Mouse (Mus musculus): ENCODE results near the gene Cyp2ab1. TPM values are rescaled to one million over a fixed set of nuclear protein-coding genes. Genes with fewer than 3 reads are reported as not detected.

The Cyp2ab1 gene
- total and polyA plus RNA-seq, 3 experiments, result 0.68 to 1.0 (median 0.90) TPM

- Histone ChIP-seq H3K79me2 (replicated peaks; ENCODE audit: control insufficient read depth, insufficient read depth, low read length) (no peaks in the 10 kb centered on the region), H3K36me3 (ENCODE audit: control insufficient read depth, insufficient read depth, low read length) (no peaks in the 10 kb centered on the region), H3K27me3 (ENCODE audit: control insufficient read depth, insufficient read depth, low read length) (no peaks in the 10 kb centered on the region), H3K27ac (no peak overlapping the region), H3K4me1 (ENCODE audit: control insufficient read depth, insufficient read depth, low read length) (peaks cover 7% of the 10 kb centered on the region), H3K4me3 (no peak overlapping the region), H3K9ac (ENCODE audit: low read depth, low read length) (no peak overlapping the region)
- 62% methylated on average over 5 of the region's 5 CpGs for WGBS
- TF ChIP-seq CTCF (IDR thresholded peaks at IDR 0.05), result no peak
- no peak for TF ChIP-seq EP300 (IDR thresholded peaks at IDR 0.05; ENCODE audit: insufficient read depth, low read depth, low read length)
- TF ChIP-seq POLR2A (IDR thresholded peaks at IDR 0.05; ENCODE audit: insufficient read depth, low read depth, low read length), result no peak
- intact Hi-C loops (cut with DNase I), result loop anchor here (10.0 kb wide), 1 partner anchor 344 kb away; the partner anchor contains the start of gene Klhl6
- DNase-seq, result no peak
Measured at GRCm38 (mm10) chr16:20328306-20328705, 3.1 kb upstream of the Cyp2ab1 start.

GRCm38 (mm10) chr16:20323907-20324306, 1.3 kb downstream of the Cyp2ab1 start:
- DNase-seq, result peak in 1 of 2 experiments; percentile 21
- intact Hi-C loops (cut with DNase I), result loop anchor here (2.0 to 10.0 kb wide), 2 partner anchors 19 to 339 kb away; partner anchors contain the start of gene Klhl6
- Histone ChIP-seq H3K9ac (ENCODE audit: low read depth, low read length) (no peak overlapping the region), H3K4me3 (no peak overlapping the region), H3K79me2 (replicated peaks; ENCODE audit: control insufficient read depth, insufficient read depth, low read length) (no peaks in the 10 kb centered on the region), H3K36me3 (ENCODE audit: control insufficient read depth, insufficient read depth, low read length) (no peaks in the 10 kb centered on the region), H3K27ac (peak overlapping the region; percentile 51), H3K4me1 (ENCODE audit: control insufficient read depth, insufficient read depth, low read length) (peaks cover 7% of the 10 kb centered on the region), H3K27me3 (ENCODE audit: control insufficient read depth, insufficient read depth, low read length) (no peaks in the 10 kb centered on the region)
- WGBS, result 33% methylated on average over 5 of the region's 5 CpGs
- no peak for TF ChIP-seq CTCF (IDR thresholded peaks at IDR 0.05)
- 0 out of 2 replicates have a peak, but pooled peaks have one; percentile 19 for TF ChIP-seq POLR2A (IDR thresholded peaks at IDR 0.05; ENCODE audit: insufficient read depth, low read depth, low read length)
- no peak for TF ChIP-seq EP300 (IDR thresholded peaks at IDR 0.05; ENCODE audit: insufficient read depth, low read depth, low read length)

- Histone ChIP-seq H3K36me3 (ENCODE audit: control insufficient read depth, insufficient read depth, low read length) (no peaks in the 10 kb centered on the region), H3K27me3 (ENCODE audit: control insufficient read depth, insufficient read depth, low read length) (no peaks in the 10 kb centered on the region), H3K79me2 (replicated peaks; ENCODE audit: control insufficient read depth, insufficient read depth, low read length) (no peaks in the 10 kb centered on the region), H3K4me3 (no peak overlapping the region), H3K27ac (no peak overlapping the region), H3K4me1 (ENCODE audit: control insufficient read depth, insufficient read depth, low read length) (peaks cover 5% of the 10 kb centered on the region), H3K9ac (ENCODE audit: low read depth, low read length) (no peak overlapping the region)
- WGBS, result 88% methylated on average over 4 of the region's 4 CpGs
- intact Hi-C loops (cut with DNase I), result loop anchor here (10.0 kb wide), 1 partner anchor 337 kb away; the partner anchor contains the start of gene Klhl6
- TF ChIP-seq CTCF (IDR thresholded peaks at IDR 0.05), result peak; percentile 40
- TF ChIP-seq EP300 (IDR thresholded peaks at IDR 0.05; ENCODE audit: insufficient read depth, low read depth, low read length), result no peak
- no peak for DNase-seq
Measured at GRCm38 (mm10) chr16:20322274-20322673, 2.9 kb downstream of the Cyp2ab1 start.

- H3K27ac ChIP-seq, result no peak overlapping the region
- no peak for DNase-seq
- H3K79me2 ChIP-seq (replicated peaks; ENCODE audit: control insufficient read depth, insufficient read depth, low read length), result no peaks in the 10 kb centered on the region
- H3K9ac ChIP-seq (ENCODE audit: low read depth, low read length), result no peak overlapping the region
- no peaks in the 10 kb centered on the region for H3K4me1 ChIP-seq (ENCODE audit: control insufficient read depth, insufficient read depth, low read length)
- no peak overlapping the region for H3K4me3 ChIP-seq
- H3K36me3 ChIP-seq (ENCODE audit: control insufficient read depth, insufficient read depth, low read length), result no peaks in the 10 kb centered on the region
- TF ChIP-seq CTCF (IDR thresholded peaks at IDR 0.05), result no peak
- no peak for TF ChIP-seq EP300 (IDR thresholded peaks at IDR 0.05; ENCODE audit: insufficient read depth, low read depth, low read length)
- no peak for TF ChIP-seq POLR2A (IDR thresholded peaks at IDR 0.05; ENCODE audit: insufficient read depth, low read depth, low read length)
- intact Hi-C loops (cut with DNase I), result no loop called here
- no peaks in the 10 kb centered on the region for H3K27me3 ChIP-seq (ENCODE audit: control insufficient read depth, insufficient read depth, low read length)
- 73% methylated on average over 6 of the region's 6 CpGs for WGBS
Measured at GRCm38 (mm10) chr16:20316770-20317169, 8.4 kb downstream of the Cyp2ab1 start.

GRCm38 (mm10) chr16:20315266-20315665, 9.9 kb downstream of the Cyp2ab1 start:
- H3K36me3 ChIP-seq (ENCODE audit: control insufficient read depth, insufficient read depth, low read length), result no peaks in the 10 kb centered on the region
- H3K27ac ChIP-seq, result no peak overlapping the region
- 72% methylated on average over 4 of the region's 4 CpGs for WGBS
- no peaks in the 10 kb centered on the region for H3K4me1 ChIP-seq (ENCODE audit: control insufficient read depth, insufficient read depth, low read length)
- no peak overlapping the region for H3K4me3 ChIP-seq
- intact Hi-C loops (cut with DNase I), result no loop called here
- no peak overlapping the region for H3K9ac ChIP-seq (ENCODE audit: low read depth, low read length)
- TF ChIP-seq EP300 (IDR thresholded peaks at IDR 0.05; ENCODE audit: insufficient read depth, low read depth, low read length) (no peak), CTCF (IDR thresholded peaks at IDR 0.05) (no peak), POLR2A (IDR thresholded peaks at IDR 0.05; ENCODE audit: insufficient read depth, low read depth, low read length) (no peak)
- H3K79me2 ChIP-seq (replicated peaks; ENCODE audit: control insufficient read depth, insufficient read depth, low read length), result no peaks in the 10 kb centered on the region
- DNase-seq, result no peak
- no peaks in the 10 kb centered on the region for H3K27me3 ChIP-seq (ENCODE audit: control insufficient read depth, insufficient read depth, low read length)

GRCm38 (mm10) chr16:20312272-20312671, 12.9 kb downstream of the Cyp2ab1 start:
- Histone ChIP-seq H3K9ac (ENCODE audit: low read depth, low read length) (no peak overlapping the region), H3K4me3 (no peak overlapping the region), H3K27me3 (ENCODE audit: control insufficient read depth, insufficient read depth, low read length) (no peaks in the 10 kb centered on the region), H3K36me3 (ENCODE audit: control insufficient read depth, insufficient read depth, low read length) (no peaks in the 10 kb centered on the region), H3K27ac (no peak overlapping the region), H3K4me1 (ENCODE audit: control insufficient read depth, insufficient read depth, low read length) (no peaks in the 10 kb centered on the region), H3K79me2 (replicated peaks; ENCODE audit: control insufficient read depth, insufficient read depth, low read length) (no peaks in the 10 kb centered on the region)
- intact Hi-C loops (cut with DNase I), result no loop called here
- no peak for TF ChIP-seq EP300 (IDR thresholded peaks at IDR 0.05; ENCODE audit: insufficient read depth, low read depth, low read length)
- TF ChIP-seq POLR2A (IDR thresholded peaks at IDR 0.05; ENCODE audit: insufficient read depth, low read depth, low read length), result no peak
- TF ChIP-seq CTCF (IDR thresholded peaks at IDR 0.05), result no peak
- WGBS, result 65% methylated on average over 14 of the region's 14 CpGs
- no peak for DNase-seq

Data from heart, adult 2 months (tissue).